Mouse (Mus musculus) fibroblast of lung, adult 2 months (primary cell): ENCODE measurements around the gene Prickle4.
"Not testable (repeated sequence)": the region's sequence is repeated elsewhere in the genome, so short reads cannot be mapped to it uniquely, and the experiment has no call there.

ENCODE experiments used
- DNase-seq: peaks from one replicate; pipeline ENCODE4 v3.0.0-alpha.2; 2011; ENCODE audit warnings: low read depth

Gene Prickle4

GRCm38 (mm10) chr17:47669166-47669565 is 25.4 kb downstream of the Prickle4 start:
- DNase-seq: no peak

GRCm38 (mm10) chr17:47664474-47664873 is 30.1 kb downstream of the Prickle4 start:
- no peak for DNase-seq

- DNase-seq: no peak
These were observed 31.4 kb downstream of the Prickle4 start for GRCm38 (mm10) chr17:47663009-47663713.

- no peak for DNase-seq
These were observed 35.7 kb downstream of the Prickle4 start for GRCm38 (mm10) chr17:47658741-47659243.

GRCm38 (mm10) chr17:47657901-47658300 is 36.6 kb downstream of the Prickle4 start:
- DNase-seq: no peak

GRCm38 (mm10) chr17:47655697-47656096 is 38.8 kb downstream of the Prickle4 start:
- DNase-seq: no peak

- not testable (repeated sequence) for DNase-seq
These were observed 40.2 kb downstream of the Prickle4 start for GRCm38 (mm10) chr17:47654346-47654745.

GRCm38 (mm10) chr17:47651953-47652352 is 42.6 kb downstream of the Prickle4 start:
- no peak for DNase-seq

GRCm38 (mm10) chr17:47648966-47649365 is 45.6 kb downstream of the Prickle4 start:
- no peak for DNase-seq

- peak; percentile 41 for DNase-seq
These were observed 47.9 kb downstream of the Prickle4 start for GRCm38 (mm10) chr17:47646683-47647082.

GRCm38 (mm10) chr17:47642992-47643391 is 51.5 kb downstream of the Prickle4 start:
- no peak for DNase-seq
